Mouse (Mus musculus) gastrocnemius, postnatal 14 days (tissue): ENCODE measurements around the gene Kcnc3. TPM values are rescaled to one million over a fixed set of nuclear protein-coding genes. Genes with fewer than 3 reads are reported as not detected.

Experiments
- DNase-seq: peaks from one replicate; pipeline ENCODE4 v3.0.0; 2021; ENCODE audit warnings: mixed read lengths
- intact Hi-C: fragments of 180-260 bp; cut with DNase I; formaldehyde crosslinking; loops from one replicate; pipeline ENCODE4 v1.15.1; 2025; ENCODE audit warnings: low total_unique reads
- total RNA-seq, 2 experiments: library from RNA; stranded (reverse); gene quantifications; 2 replicates each; pipeline ENCODE4 v1.2.3; 2021

Kcnc3 gene
- total RNA-seq, 2 experiments from 2014 or later = 2.9 to 3.1 TPM

GRCm38 (mm10) chr7:44564486-44564885 lies 26.0 kb upstream of the Kcnc3 start:
- DNase-seq = no peak
- intact Hi-C loops = loop anchor here (5.0 kb wide), 1 partner anchor 42 kb away; the partner anchor contains the start of gene Mybpc2

- intact Hi-C loops = no loop called here
- no peak for DNase-seq
Observed at GRCm38 (mm10) chr7:44565414-44565813, 25.1 kb upstream of the Kcnc3 start.

GRCm38 (mm10) chr7:44568803-44569202 lies 21.7 kb upstream of the Kcnc3 start:
- intact Hi-C loops = no loop called here
- DNase-seq = no peak

- intact Hi-C loops = no loop called here
Observed at GRCm38 (mm10) chr7:44570989-44571388, 19.5 kb upstream of the Kcnc3 start.

GRCm38 (mm10) chr7:44571811-44572210 lies 18.7 kb upstream of the Kcnc3 start:
- intact Hi-C loops = no loop called here

More at GRCm38 (mm10) chr7:44570989-44571388, 19.5 kb upstream of the Kcnc3 start:
- no peak for DNase-seq

GRCm38 (mm10) chr7:44572213-44572701 lies 18.2 kb upstream of the Kcnc3 start, which contains the start of gene Napsa:
TSS of gene Napsa (plus strand) at chr7:44572380.
- DNase-seq = no peak
- intact Hi-C loops = no loop called here

More at GRCm38 (mm10) chr7:44571811-44572210, 18.7 kb upstream of the Kcnc3 start:
- DNase-seq = no peak

- no peak for DNase-seq
- intact Hi-C loops = no loop called here
Observed at GRCm38 (mm10) chr7:44572956-44573484, 17.4 kb upstream of the Kcnc3 start.

GRCm38 (mm10) chr7:44576333-44576844 lies 14.1 kb upstream of the Kcnc3 start:
- intact Hi-C loops = no loop called here
- no peak for DNase-seq

- no peak for DNase-seq
- intact Hi-C loops = no loop called here
Observed at GRCm38 (mm10) chr7:44581637-44582036, 8.8 kb upstream of the Kcnc3 start.

- DNase-seq = no peak
- intact Hi-C loops = no loop called here
Observed at GRCm38 (mm10) chr7:44582709-44583108, 7.8 kb upstream of the Kcnc3 start.

GRCm38 (mm10) chr7:44583146-44583545 lies 7.3 kb upstream of the Kcnc3 start:
- intact Hi-C loops = no loop called here
- no peak for DNase-seq

- no peak for DNase-seq
- intact Hi-C loops = no loop called here
Observed at GRCm38 (mm10) chr7:44584265-44584804, 6.1 kb upstream of the Kcnc3 start.

- no peak for DNase-seq
- intact Hi-C loops = no loop called here
Observed at GRCm38 (mm10) chr7:44584921-44585320, 5.5 kb upstream of the Kcnc3 start.

- intact Hi-C loops = no loop called here
- no peak for DNase-seq
Observed at GRCm38 (mm10) chr7:44585606-44586005, 4.9 kb upstream of the Kcnc3 start.

- intact Hi-C loops = no loop called here
Observed at GRCm38 (mm10) chr7:44586518-44586917, 3.9 kb upstream of the Kcnc3 start.

GRCm38 (mm10) chr7:44586930-44587329 lies 3.5 kb upstream of the Kcnc3 start:
- peak; percentile 20 for DNase-seq
- intact Hi-C loops = no loop called here

More at GRCm38 (mm10) chr7:44586518-44586917, 3.9 kb upstream of the Kcnc3 start:
- DNase-seq = no peak

- intact Hi-C loops = no loop called here
- DNase-seq = no peak
Observed at GRCm38 (mm10) chr7:44587676-44588075, 2.8 kb upstream of the Kcnc3 start.

GRCm38 (mm10) chr7:44588338-44588737 lies 2.1 kb upstream of the Kcnc3 start:
- no peak for DNase-seq
- intact Hi-C loops = no loop called here

GRCm38 (mm10) chr7:44589149-44589548 lies 1.3 kb upstream of the Kcnc3 start:
- intact Hi-C loops = no loop called here
- DNase-seq = peak; percentile 39

- intact Hi-C loops = no loop called here
- no peak for DNase-seq
Observed at GRCm38 (mm10) chr7:44589946-44590345, 518 bp upstream of the Kcnc3 start.
